Mouse (Mus musculus) spleen, postnatal 0 days (tissue): Measurements from ENCODE around the gene Cab39l. TPM values are rescaled to one million over a fixed set of nuclear protein-coding genes. Genes with fewer than 3 reads are reported as not detected.

Source experiments
- polyA plus RNA-seq: library from polyadenylated mRNA; unstranded; fragments of >200 nt; fragmentation: Nextera tagmentation; extraction: Ambion mirVana; gene quantifications from 2 replicates; pipeline ENCODE4 v1.2.1, GENCODE M21; 2015

Cab39l gene
- 19.8 and 21.2 TPM in 2 replicates for polyA plus RNA-seq

DNA sequence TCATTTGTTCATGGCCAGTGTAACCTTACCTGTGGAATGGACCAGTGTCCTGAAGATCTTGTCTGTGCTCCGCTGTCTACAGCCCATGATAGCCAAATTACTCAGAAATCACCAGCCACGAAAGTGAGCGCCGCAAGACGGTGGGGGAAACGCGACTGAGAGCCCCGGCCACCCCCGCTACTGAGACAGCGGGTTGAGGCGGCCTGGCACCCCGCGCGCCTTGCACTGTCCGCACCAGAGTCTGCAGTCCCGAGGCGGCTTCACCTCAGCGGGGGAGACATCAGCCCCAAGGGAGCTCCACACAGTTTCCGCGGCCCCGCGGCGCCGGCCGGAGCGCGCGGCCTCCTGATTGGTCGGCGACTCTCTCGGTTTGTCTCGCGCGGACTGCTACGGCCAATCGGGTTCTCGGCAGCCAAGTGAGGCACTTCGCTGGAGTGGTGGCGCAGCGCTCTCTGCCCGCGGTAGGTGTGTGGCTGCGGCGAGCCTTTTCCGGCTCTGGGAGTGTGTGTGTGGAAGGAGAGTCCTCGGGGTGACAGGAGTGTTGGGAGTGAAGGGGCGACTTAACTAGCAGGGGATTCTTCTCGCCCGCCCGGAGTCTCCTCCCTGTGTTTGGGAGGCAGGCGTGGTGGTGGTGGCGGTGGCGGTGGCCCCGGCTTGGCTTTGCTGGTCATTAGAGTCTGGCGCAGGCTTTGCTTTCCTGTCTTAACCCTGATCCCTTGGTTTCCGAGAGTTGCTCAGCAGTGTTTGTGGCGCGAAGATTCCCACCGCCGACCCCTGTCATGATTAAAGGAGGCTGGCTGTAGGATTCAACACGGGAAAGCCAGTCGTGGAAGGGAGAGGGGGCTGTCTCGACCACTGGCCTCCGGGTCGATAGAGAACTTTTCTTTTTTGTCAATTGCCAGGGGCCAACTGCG is at the start of gene Cab39l, which contains the start of gene Setdb2:
Gene Cab39l (plus strand): TSS at position 415 of the 914 bp plus-strand sequence.
Gene Setdb2 (minus strand): TSS at position 327 of the 914 bp plus-strand sequence.

DNA sequence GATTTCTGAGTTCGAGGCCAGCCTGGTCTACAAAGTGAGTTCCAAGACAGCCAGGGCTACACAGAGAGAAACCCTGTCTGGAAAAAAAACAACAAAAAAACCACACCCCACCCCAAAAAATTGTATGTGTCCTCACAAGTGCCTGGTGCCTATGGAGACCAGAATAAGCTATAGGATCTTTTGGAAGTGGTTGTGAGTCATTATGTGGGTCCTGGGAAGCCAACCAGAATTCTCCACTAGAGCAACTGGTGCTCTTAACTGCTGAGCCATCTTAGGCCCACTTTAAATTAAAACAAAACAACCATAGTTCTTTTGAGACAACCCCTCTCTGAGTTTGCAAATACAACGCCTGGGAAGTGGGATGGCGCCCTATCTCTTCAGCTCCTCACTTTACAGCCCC is 45.5 kb upstream of the Cab39l start, which contains the start of gene Phf11c:
Gene Phf11c (minus strand): TSS at position 101 of the 400 bp plus-strand sequence.

DNA sequence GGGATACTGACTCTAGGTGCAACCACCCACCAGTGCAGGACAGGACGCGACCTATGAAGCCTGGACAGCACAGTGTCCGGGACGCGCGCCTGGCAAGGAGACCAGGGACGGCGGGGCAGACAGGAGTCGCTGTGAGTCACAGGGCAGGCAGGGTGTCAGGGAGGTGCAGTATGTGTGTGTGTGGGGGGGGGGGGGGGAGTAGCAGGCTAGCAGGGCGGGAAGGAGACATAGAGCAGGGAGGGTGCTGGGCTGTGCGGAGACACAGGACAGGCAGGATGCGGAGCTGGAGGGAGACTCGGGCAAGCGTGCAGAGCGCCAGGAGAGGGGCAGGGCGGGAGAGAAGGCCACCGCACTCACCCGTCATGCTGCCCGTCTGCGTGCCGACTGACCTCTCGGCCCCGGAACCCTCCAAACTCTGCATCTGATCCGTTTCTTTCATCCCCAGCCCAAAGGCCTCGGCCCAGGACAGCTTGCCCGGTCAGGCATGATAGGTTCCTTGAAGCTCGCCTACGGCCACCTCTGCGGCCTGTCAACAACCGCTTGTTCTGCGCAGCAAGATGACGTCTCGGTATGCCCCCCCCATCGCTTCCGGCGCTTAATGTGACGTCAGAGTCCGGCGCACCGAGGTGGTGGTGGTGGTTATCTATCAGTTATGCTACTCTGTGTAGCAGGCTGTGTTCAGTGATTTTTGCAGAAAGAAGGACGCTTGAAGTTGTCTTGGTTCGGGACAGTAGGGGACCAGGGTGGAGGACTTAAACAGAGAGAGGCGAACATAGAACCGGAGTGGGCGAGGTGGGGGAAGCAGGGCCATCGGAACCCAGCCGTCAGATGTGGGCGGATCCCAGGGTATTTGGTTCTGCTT is 156.9 kb downstream of the Cab39l start, which contains the start of gene Cdadc1:
Gene Cdadc1 (minus strand): TSS at position 562 of the 862 bp plus-strand sequence.

DNA sequence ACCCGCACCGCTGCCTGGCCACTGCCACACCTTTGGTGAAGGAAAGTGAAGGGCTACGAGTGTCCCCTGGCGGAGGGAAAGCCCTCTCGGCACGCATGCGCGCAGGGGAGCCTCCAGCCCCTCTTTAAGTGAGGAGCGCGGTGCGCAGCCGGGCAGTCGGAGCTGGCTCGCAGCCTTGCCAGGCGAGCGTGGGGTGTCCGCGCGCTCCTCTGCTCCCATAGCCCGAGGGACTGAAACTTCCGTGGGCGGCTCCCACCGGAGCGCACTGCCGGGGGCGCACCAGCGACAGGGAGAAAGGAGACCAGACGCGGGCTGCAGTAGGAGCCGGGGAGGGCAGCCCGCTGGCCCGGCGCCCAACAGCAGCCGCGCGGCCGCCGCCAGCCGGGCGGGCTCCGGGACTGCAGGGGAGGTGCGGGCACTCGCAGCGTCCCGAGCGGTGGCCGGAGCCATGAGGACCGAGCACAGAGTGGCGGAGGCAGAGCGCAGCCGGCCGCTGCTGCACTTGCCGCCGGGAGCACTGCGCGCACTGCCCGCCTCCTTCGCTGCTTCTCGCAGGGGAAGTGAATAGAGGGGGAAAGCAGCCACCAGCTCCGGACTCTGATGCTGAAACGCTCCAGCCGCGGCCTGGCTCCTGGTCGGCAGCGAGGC is 184.5 kb downstream of the Cab39l start, which contains the start of gene Shisa2:
Gene Shisa2 (plus strand): TSS at position 151 of the 648 bp plus-strand sequence.

Other genes with a start within 250 kb of the Cab39l start
- gene Rcbtb1, start 239.8 kb upstream of the Cab39l start, polyA plus RNA-seq = 12.7 and 14.6 TPM in 2 replicates
- not detected in 2 replicates for gene Gm6904, start 180.8 kb upstream of the Cab39l start, polyA plus RNA-seq
- 0.40 and 0.80 TPM in 2 replicates for gene Phf11a, start 143.4 kb upstream of the Cab39l start, polyA plus RNA-seq
- 2.6 and 4.7 TPM in 2 replicates for gene Phf11b, start 99.6 kb upstream of the Cab39l start, polyA plus RNA-seq
- gene Phf11d, start 75.5 kb upstream of the Cab39l start, polyA plus RNA-seq = 3.6 and 5.9 TPM in 2 replicates
- gene Phf11c, start 45.6 kb upstream of the Cab39l start, polyA plus RNA-seq = 0.73 and 0.89 TPM in 2 replicates
- 7.2 and 8.6 TPM in 2 replicates for gene Setdb2, start 88 bp upstream of the Cab39l start, polyA plus RNA-seq
- gene Cdadc1, start 157.0 kb downstream of the Cab39l start, polyA plus RNA-seq = 23.1 and 24.1 TPM in 2 replicates
- 6.3 and 10.0 TPM in 2 replicates for gene Shisa2, start 184.3 kb downstream of the Cab39l start, polyA plus RNA-seq